Mouse (Mus musculus): ENCODE results near the gene Igflr1.

GRCm38 (mm10) chr7:30560296-30560695, 4.9 kb upstream of the Igflr1 start:
- no peak for TF ChIP-seq POLR2A (IDR thresholded peaks at IDR 0.05; ENCODE audit: borderline replicate concordance, extremely low read depth, insufficient read depth, insufficient read length, poor library complexity, severe bottlenecking)
- no peak for TF ChIP-seq CTCF (IDR thresholded peaks at IDR 0.05; ENCODE audit: borderline replicate concordance, extremely low read depth, insufficient read depth, insufficient read length)
